Mouse (Mus musculus) megakaryocyte progenitor cell, adult 5-6 weeks (primary cell): ENCODE measurements around the gene Mrpl28. TPM values are rescaled to one million over a fixed set of nuclear protein-coding genes. Genes with fewer than 3 reads are reported as not detected.
A peak's percentile ranks its signal among the peaks of the same experiment; 100 is the strongest.
"Not testable (repeated sequence)": the region's sequence is repeated elsewhere in the genome, so short reads cannot be mapped to it uniquely, and the experiment has no call there.

Experiments used
- ATAC-seq: replicated peaks from 2 replicates; pipeline ENCODE4 v1.8.0; 2016; ENCODE audit warnings: mild to moderate bottlenecking, moderate TSS enrichment, inconsistent platforms; ENCODE audit not compliant: poor library complexity
- total RNA-seq, 2 experiments: library from RNA; stranded (forward) in 1 of 2; stranded (reverse) in 1 of 2; fragments of 157-497, 149-512 nt in 1 of 2; fragments of 200-1000 nt in 1 of 2; gene quantifications; 2 replicates each; pipeline versions ENCODE4 v1.2.3 to v1.2.4; 2015 to 2017

The Mrpl28 gene
- total RNA-seq (2015) (73.3 and 84.4 TPM in 2 replicates), total RNA-seq (2017) (40.7 and 46.4 TPM in 2 replicates)

DNA sequence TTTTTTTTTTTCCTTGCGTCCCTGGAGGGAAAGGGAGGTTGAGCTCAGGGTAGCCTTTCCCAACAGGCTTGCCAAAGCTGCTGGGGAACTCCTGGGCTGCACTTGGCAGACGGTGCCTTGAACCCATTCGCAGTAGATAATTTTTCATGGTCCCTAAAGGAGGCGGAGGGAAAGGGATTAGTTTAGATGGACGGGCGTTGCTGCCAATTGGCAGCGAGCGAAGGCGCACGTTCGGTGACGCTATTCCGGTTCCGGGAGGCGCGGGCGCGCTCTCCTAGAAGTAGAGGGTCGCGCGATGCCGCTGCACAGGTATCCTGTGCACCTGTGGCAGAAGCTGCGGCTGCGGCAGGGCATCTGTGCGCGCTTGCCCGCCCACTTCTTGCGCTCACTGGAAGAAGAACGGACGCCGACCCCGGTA, at the start of gene Mrpl28:
Mrpl28 (plus strand) TSS at position 234 of the 418 bp plus-strand sequence.
- ATAC-seq: peak; percentile 91

DNA sequence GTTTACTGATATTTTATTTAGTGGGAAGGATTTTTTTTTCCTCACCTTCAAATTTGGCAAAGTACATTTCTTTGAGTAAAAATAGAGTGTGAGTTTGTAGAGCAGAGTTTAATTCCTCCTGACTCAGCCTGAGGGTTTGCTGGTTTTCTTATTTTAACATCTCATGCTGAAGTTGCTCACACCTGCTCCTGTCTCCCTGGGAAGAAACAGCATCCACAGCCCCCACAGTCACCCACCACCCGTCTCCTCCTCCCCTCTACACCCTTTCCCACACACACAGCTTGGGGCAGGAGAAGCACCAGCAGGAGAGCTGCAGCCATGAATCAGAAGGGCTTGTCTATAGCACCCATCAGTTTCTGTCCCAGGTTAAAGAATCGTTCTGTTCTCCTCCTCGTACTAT, 48.1 kb upstream of the Mrpl28 start:
- no peak for ATAC-seq

DNA sequence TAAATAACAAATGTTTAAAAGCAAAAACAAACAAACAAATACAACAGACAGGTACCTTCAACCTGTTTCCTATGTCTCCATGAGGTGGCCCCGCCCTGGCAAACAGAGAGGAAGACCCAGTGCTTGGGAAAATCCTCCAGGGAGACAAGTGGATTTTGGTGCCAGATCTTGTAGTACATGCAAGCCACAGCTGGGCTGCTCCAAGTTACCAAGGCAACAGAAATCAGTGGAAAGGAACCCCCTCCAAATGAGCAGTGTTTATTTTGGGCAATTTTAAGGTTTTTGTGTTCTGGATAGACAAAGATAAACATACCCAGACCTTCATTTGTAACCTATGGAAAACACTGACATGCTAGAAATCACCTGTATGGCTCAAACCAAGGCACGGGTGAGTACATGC, 44.4 kb upstream of the Mrpl28 start:
- ATAC-seq: no peak

DNA sequence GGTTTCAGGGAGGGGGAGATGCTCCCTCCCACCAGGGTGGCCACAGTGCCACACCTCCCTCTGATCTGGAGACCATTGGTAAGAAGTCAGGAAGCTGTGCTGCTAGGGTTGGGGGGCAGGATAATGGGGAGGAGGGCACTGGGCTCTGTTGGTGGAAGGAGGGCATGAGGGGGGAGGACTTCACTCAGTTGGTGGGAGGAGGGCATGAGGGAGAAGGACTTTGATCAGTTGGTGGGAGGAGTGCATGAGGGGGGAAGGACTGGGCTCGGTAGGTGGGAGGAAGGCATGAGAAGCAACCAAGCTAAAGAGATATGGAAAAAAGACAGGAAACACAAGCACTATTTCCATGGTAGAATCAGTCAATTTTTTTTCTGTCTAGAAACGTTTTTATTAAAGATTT, 42.4 kb upstream of the Mrpl28 start:
- no peak for ATAC-seq

DNA sequence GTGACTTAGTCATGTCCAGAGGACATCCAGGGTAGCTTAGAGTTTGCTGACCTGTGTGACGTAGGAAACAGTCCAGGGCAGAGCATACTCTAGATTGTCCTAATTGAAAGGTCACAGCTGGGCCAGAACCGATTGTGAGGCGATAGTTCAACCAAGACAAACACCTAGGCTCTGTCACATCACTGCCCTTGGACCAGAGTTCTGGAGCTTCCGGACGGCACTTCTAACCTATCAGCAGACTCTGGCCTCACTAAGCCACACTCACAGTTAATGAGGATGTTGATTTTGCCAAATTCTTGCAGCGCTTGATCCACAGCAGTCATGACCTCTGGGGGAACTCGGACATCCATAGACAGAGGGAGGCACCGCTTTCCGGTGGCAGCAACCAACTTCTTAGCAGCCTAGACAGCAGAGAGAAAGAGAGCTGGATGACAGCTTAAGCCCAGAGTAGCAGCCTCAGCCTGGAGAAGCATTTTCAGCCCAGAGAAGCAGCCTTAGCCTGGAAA, 36.2 kb upstream of the Mrpl28 start:
- ATAC-seq: no peak

DNA sequence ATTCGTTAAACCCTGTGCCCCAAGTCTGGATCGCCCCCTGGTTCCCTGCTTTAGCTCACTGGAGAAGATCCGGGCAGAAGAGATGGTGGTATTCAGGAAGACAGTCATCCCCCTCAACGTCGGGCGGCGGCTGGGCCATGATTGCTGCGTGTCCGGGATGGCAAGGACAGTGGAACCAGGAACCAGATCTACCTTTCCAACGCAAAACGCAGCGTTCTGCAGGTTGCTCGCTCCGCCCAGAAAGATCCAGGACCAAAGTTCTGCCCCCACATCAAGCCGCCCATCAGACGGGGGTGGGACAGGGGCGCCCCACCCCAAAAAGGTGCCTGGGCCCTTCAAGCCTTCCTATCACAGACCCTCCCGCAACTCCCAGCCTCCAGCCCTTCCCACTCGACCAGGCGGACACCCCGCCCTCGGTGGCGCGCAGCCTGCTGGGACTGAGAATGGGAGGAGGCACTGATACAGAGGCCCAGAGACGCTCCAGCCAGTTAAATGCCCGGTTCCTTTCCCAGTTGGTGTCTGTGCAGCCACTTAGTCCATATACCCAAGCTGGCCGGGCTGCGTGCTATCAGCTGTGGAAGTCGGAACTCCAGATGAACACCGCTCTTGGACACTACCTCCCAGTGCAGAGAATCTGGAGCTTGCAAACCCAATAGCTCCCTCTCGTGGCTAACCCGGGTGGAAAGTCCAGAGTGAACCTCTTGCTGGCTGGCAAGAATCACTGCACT, 33.2 kb upstream of the Mrpl28 start, which contains the start of gene Decr2:
Decr2 (minus strand) TSS at position 433 of the 728 bp plus-strand sequence.
- peak; percentile 85 for ATAC-seq

DNA sequence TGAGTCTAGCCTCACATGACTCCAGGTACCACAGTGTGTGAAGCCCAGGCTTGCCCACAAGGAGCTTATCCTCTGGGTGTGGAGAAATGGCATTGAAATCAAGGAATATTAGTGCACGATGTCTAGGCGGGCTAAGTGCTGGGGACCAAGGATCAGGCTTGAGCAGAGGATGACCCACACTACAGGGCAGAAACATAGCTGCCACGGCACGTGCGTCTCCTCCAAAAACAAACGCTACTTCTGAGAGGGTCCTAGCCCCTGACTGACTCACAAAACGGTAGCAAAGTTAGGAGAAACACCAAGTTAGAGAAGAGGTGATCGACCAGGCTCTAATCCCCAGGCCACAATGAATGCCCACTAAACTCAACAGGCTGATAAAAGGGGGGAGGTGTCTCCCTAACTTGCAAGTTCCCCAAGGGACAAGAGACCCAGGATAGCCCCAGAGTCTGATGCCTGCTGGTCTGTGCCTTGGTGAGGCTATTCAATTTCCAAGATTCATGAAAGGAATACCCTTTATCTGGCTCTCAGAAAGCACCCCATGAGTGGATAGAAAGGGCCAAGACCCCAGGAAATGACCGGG, 28.7 kb upstream of the Mrpl28 start:
- no peak for ATAC-seq

DNA sequence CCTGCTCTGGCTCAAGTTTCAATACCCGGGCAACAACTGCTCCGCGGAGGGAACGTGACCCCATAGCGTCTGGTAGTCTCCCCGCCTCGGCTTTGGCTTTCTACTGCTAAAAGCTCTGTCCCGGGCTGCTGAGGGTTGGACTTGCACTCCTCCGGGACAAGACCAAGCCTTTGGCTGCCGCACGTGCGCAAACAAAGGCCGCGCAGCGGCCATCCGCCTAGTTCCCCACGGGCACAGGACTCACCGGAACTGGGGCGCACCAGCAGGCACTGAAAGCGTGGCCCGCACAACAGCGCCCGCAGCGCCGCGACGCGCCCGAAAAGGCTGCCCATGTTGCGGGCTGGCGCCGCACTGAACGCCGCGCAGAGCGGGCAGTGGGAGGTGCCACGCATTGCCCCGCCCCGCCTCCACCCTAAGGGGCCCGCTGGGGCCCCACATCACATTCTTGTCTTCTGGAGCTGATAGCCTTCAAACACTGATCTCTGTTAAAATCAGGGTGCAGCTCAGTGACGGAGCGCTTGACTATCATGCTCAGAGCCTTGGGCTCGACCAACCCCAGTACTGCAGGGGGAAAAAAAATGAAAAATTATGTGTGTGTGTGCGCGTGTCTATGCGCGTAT, 28.1 kb upstream of the Mrpl28 start, which contains the start of gene Nme4:
Nme4 (minus strand) TSS at position 482 of the 620 bp plus-strand sequence.
- ATAC-seq: peak; percentile 93

DNA sequence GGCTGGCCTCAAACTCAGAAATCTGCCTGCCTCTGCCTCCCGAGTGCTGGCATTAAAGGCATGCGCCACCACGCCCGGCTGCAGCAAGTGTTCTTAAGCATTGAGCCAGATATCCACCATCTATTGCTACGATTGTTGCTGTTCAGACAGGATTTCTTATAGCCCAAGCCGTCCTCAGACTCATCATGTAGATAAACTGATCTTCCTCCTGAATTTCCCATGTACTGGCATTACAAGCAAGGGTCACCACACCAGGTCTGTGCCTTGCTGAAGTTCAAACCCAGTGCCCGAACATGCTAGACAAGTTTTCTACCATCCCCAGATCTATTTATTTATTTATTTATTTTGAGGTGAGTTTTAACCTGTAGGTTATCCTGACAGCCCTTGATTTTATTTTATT, 24.8 kb upstream of the Mrpl28 start:
- no peak for ATAC-seq

DNA sequence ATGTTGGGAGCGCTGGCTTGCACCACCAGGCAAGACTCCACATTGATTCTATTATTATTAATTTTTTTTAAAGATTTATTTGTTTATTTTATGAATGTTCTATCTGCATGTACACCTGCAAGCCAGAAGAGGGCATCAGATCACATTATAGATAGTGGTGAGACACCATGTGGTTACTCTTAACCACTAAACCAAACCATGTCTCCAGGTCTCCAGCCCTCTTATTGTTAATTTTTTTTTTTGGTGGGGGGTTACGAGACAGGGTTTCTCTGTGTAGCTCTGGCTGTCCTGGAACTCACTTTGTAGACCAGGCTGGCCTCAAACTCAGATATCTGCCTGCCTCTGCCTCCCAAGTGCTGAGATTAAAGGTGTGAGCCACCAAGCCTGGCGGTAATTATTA, 24.0 kb upstream of the Mrpl28 start:
- ATAC-seq: not testable (repeated sequence)

DNA sequence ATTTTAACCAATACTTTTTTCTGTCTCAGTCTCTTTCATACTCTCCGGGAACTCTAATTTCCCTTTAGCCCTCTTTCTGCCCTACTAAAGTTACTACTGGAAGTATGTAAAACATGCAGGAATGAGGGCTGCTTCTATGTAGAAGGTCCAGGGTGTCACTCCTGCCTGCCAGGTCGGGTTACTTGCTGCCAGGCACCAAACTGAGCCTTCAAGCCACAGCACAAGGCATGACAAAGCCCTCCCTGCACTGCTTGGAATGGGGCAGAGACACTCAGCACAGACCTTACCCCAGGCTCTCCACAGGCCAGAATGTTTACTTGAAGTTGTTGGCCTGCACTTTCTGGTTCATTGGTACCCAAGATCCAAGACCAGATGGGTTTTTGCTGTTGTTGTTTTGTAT, 23.1 kb upstream of the Mrpl28 start:
- ATAC-seq: no peak

DNA sequence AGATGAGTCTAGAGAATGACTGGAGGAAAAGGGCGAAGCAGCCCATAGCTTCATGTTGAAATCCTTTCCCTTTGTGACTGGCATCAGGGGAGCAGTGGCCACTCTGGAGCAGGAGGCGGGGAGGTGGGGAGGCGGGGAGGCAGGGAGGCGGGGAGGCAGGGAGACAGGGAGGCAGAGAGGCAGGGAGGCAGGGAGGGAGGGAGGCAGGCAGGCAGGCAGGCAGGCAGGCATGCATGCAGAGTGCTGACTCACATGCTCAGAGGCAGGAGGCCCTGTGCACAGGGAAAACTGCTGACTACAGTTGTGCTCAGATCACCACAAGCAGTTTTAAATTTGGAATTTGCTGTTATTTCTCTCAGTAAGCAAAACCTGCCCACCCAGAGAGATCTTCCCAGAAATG, 21.8 kb upstream of the Mrpl28 start:
- ATAC-seq: peak; percentile 63; the same call in 1 of the 2 replicates

DNA sequence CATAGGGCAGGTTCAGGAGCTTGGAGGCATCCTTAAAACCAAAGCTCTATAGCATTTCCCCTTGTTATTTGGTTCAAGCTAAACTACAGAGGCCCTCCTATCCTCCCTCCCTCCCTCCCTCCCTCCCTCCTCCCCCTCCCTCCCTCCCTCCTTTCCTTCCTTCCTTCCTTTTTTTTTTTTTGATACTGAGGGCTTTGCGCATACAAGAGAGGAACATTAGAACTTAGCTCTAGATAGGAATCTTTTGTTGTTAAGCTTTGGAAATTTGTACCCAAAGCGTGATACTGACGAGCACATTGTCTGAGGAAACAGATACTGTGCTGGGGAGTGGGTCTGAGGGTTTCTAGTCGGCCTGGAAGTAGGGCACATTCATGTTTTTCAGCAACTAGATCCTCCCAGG, 17.7 kb upstream of the Mrpl28 start:
- ATAC-seq: no peak

DNA sequence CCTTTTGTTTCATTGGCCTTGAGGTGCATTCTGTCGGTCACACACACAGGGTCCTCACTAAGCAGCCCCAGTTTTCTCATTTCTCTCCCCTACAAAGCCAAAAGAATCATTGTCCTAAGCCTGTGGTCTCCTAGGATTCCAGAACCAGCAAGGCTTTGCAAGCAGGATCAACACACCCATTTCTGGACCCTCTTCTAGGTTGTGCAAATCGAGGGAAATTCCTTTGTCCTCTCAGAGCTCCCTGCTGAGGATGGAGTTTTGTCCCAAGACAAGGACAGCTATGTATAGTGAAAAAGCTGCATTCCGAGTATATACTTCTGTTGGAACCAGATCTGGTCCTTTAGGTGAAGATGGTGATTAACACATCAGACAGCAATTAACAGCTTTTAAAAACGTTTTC, 13.1 kb upstream of the Mrpl28 start:
- no peak for ATAC-seq

DNA sequence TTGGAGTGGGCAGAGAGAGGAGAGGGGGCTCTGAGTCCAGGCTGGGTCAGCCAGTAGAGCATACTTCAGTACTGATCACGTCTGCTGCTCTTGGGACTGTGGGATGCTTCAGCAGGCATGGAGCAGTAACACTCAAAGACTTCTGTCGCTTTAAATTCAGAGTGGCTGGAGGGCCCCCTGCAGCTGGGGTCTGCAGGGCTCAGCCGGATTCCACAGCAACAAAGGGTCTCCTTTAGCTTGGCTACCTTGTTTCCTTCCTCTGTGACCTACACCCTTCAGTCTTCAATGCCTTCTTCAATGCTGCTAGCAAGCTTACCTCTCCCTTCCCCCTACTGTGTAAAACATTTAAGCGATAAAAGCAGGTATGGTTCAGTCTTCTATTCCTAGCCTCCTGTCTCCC, 12.3 kb upstream of the Mrpl28 start:
- no peak for ATAC-seq

DNA sequence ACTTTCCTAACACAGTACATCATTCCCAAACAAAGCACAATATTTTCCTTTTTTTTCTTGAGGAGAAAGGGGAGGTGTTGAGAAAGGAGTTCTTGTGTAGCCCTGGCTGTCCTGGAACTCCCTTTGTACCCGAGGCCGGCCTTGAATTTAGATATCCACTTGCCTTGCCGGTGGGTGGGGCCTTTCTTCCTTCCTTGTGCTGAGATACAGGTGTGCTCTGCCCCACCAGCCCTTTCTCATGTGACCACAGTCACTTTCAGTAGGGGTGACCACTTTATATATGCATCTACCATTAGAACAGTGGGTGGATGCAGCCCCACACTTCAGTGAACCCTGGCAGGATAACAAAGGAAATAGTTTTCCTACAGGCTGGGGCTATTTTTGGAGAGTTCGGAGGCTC, 11.6 kb upstream of the Mrpl28 start:
- ATAC-seq: no peak

DNA sequence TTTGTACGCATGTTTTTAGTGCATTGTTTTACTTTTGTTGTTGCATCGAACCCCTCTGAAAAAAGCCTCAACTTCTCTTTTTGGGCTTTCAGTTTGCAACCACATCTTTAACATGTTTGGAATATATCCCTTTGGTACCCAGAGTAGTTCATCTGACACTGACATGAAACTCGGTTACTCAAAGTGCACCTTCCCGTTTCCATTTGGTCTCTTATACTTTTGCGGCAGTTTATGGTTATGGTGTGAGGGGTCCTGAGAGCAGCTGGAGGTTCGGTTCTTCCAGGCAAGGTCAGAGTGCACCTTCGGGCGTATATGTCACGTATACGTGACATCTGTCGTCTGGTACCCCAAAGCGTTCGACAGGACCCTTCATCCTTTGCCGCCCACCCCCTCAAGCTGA, 10.5 kb upstream of the Mrpl28 start:
- ATAC-seq: no peak

DNA sequence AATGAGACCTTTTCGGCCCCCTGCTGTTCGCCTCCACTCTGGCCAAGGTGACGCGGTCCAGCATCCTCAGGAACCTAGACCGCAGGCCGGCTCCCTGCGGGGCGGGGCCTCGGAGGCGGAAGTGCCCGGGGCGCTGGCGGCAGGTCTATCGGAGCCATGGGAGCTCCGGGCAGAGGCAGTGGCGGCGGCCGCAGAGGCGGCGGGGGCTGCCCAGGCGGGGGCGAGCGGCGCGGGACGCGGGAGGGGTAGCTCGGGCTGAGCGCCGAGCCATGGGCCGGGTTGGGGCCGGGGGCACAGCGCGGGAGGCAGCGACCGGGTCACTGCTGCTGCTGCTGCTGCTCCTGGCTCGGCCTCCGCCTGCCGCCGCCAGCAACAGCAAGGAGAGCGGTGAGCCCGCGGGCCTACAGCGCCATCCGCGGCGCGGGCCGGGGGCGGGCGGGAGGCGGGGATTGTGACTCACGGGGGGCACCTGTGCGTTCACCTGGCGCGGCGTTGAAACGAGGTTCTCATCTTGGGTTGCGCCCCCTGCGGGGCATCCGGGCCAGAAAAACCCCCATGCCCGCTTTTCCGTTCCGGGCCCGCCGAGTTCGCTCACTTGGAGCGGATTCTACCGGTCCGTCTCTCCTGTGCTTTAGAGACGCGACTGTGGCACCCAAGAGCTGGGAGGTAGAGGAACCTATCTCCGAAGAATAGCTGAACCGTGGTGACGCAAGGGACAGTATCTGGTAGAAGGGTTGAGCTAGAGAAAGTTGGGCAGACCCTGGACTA, 9.9 kb upstream of the Mrpl28 start, which contains the start of gene Tmem8:
Tmem8 (plus strand) TSS at position 119 of the 768 bp plus-strand sequence.
- peak; percentile 67 for ATAC-seq

DNA sequence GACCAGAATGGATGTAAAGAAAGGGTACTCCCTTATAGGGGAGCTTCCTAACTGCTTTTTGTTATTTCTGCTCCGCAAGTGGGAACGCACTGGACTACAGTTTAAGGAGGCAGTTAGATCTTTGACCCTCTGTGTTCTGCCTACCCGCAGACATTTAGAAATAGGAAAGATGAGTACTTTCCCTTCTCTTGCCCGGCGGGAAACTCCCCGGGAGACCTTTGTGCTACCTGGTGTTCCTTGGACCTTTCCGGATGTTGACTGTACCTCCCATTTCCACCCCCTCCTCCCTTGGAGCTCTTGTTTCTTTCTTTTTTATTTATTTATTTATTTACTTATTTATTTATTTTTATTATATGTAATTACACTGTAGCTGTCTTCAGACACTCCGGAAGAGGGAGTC, 9.2 kb upstream of the Mrpl28 start:
- ATAC-seq: no peak

DNA sequence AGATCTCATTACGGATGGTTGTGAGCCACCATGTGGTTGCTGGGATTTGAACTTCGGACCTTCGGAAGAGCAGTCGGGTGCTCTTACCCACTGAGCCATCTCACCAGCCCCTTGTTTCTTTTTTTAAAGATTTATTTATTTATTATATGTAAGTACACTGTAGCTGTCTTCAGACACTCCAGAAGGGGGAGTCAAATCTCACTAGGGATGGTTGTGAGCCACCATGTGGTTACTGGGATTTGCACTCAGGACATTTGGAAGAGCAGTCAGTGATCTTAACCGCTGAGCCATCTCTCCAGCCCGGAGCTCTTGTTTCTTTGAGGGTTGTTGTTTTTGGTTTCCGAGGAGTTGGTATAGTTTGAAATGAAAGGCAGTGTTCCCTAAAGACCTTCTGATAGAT, 8.8 kb upstream of the Mrpl28 start:
- ATAC-seq: not testable (repeated sequence)
